Mouse (Mus musculus): ENCODE data around the gene Tesk1.

DNA sequence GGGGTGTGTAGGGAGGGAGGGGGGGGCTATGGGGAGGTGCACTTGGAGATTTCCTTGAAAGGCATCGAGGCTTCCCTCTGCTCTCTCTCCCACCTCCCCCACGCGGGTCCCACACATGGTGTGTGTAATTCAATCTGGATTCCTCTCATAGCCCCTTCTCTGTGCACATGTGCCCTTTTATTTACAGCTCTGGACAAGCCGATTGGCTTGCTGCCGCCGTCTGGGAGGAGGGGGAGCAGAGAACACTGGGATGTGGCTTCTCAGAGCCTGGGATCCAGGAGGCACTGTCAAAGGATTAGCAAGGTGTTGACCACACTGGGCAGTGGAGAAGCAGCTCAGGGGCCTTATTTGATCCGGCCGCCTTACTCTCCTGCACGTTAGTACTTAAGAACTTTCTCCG, 40.8 kb upstream of the Tesk1 start:
- TF ChIP-seq CTCF (IDR thresholded peaks at IDR 0.05; ENCODE audit: extremely low read depth, insufficient read depth, low read length) (no peak), POLR2A (IDR thresholded peaks at IDR 0.05; ENCODE audit: extremely low read depth, insufficient read depth, low read length) (no peak)
